Mouse (Mus musculus) thymus, adult 2 months (tissue): ENCODE results near the gene Lcp2.

ENCODE experiments used
- CTCF ChIP-seq: fragments of 200-500 bp; IDR thresholded peaks from 2 replicates; pipeline ENCODE4 v1.5.1; 2012; ENCODE audit warnings: mild to moderate bottlenecking, control low read depth, low read length, moderate library complexity, borderline replicate concordance; ENCODE audit not compliant: control insufficient read depth, poor library complexity, insufficient read depth; ENCODE audit errors: extremely low read depth
- POLR2A ChIP-seq: fragments of 200-500 bp; IDR thresholded peaks from 2 replicates; pipeline ENCODE4 v1.6.1; 2012; ENCODE audit warnings: mild to moderate bottlenecking, low read length, control low read depth, moderate library complexity; ENCODE audit not compliant: control insufficient read depth, poor library complexity, insufficient read depth; ENCODE audit errors: extremely low read depth

DNA sequence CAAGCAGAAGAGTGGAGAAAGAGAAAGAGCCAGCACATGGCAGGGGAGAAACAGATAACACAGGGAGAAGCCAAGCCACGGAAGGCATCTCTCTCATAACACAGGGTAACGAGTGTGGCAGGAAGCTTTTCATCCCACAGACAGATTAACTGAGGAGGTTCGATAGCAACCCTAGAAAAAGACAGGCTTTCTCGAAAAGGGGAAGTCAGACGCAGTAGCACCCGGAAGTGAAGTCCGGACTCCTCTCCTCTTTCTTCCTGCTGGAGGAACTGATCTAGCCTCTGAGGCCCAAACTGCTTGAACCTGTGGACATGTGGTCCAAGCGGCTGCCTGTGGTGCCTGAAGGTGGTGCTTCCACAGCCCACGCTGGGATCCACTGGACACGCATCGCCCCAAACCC lies 38.5 kb upstream of the Lcp2 start:
- TF ChIP-seq POLR2A, result peak; percentile 34; the same call in 1 of the 2 replicates
- peak; percentile 27; the same call in 1 of the 2 replicates for TF ChIP-seq CTCF
